Mouse (Mus musculus) yolk sac, embryonic 10.5 days (tissue): ENCODE measurements around the gene Kdm4b.

Experiments used
- DNase-seq: peaks from one replicate; pipeline ENCODE4 v3.0.0-alpha.2; 2017; ENCODE audit warnings: low spot score

Gene Kdm4b

DNA sequence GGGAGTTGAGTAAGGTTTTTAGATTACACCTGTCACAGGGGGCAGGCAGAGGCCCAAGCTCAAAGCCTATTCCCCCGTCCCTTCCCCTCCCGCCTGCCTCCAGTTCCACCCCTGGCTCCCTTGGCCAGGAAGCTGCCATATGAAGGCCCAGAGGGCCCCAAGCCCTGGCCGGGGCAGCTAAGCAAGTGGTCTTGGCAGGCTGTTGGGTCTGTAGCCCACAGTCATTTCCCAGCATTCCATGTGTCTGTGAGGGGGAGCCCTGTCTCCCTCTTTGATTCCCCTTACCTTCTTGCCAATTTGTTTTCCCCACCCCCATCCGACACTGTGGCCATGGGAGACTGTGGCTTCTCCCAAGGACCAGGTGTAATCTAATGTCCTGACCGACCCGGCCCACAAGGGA lies 116.5 kb downstream of the Kdm4b start:
- no peak for DNase-seq

DNA sequence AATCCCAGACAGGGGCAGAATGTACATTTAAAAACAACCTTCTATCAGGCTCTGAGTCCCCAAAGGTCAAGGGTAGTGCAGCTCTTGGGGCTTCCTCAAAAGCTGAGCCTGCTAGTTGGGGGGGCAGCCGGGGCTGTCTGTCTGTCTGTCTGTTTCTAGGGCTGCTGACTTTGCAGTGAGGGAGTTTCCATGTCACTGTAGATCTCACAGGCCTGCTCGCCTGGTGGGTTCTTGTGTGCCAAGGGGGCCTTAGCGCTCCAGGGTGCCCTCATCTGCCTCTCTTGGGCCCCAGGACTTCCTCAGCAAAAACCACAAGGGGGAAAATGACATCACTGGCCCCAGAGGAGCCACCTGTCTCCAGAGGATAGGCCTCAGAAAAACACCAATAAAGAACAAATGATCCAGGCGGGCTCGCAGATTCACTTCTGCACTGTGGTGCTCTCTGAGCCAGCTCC lies 117.5 kb downstream of the Kdm4b start:
- DNase-seq, result no peak

DNA sequence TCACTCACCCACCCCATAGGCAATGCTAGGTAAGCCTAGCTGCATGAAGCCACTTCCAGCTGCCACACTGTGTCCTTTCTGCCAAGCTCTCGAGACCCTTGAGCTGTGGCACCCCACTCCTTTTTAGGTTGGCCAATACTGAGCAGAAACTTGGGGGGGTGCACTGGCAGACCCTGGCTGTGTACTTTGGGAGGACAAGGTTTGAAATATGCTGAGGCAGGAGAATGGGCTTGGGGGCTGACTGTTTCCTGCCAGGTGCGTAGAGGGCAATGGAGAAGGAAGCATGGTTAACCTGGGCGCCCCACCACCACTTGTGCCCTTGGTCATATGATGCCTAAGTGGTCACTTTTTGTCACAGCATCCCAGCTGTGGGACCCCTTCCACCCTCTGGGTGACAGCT lies 118.9 kb downstream of the Kdm4b start:
- DNase-seq, result no peak

DNA sequence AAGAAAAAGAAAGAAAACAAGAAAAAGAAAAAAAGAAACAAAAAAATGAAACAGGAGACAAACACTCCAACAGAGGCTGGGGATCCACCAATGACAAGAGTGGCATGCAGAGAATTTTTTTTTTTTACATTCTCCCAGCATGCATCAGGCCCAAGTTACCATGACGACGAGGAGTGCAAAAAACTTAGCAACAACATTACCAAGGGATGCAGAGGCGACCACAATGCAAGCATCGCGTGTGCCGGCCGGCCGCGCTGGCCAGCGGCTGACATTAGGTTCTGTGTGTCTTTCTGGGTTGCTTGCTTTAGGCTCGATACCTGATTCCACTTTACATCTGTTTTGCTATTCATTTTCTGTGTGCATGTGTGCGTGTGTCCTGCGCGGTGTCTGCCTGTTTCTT lies 119.5 kb downstream of the Kdm4b start:
- no peak for DNase-seq

DNA sequence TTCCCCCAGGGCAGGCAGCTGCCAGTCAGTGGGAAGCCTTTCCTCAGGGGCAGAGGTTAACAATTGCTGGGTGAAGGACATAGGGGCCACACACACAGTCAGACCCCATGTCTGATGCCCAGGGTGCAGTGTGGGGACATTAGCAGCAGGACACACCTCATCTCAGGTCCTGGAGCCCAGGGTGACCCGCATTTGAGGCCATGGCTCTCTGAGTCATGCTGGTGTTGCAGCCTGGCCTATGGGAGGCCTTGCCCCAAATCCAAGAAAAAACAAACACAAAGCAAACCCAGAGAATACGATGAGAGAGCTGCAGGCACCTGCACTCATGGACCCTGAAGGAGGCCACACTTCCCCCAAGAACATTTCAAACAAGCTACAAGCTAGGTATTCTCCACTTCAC lies 121.9 kb downstream of the Kdm4b start:
- DNase-seq, result no peak
